Mouse (Mus musculus): Measurements from ENCODE around the gene Dnaaf1. TPM values are rescaled to one million over a fixed set of nuclear protein-coding genes. Genes with fewer than 3 reads are reported as not detected.

Gene Dnaaf1
- polyA plus RNA-seq, 1 experiment from 2014 or later = 0.19 TPM

GRCm38 (mm10) chr8:119637381-119637780 is 62.3 kb downstream of the Dnaaf1 start:
- Histone ChIP-seq H3K36me3 (ENCODE audit: control insufficient read depth, insufficient read depth, low read length) (no peaks in the 10 kb centered on the region), H3K27me3 (ENCODE audit: control insufficient read depth, insufficient read depth, low read length) (0 out of 2 replicates have a peak, but pooled peaks cover 4% of the 10 kb centered on the region), H3K9me3 (ENCODE audit: control insufficient read depth, low read depth, low read length) (no peaks in the 10 kb centered on the region), H3K4me1 (ENCODE audit: control insufficient read depth, insufficient read depth, low read length) (peaks cover 8% of the 10 kb centered on the region), H3K27ac (ENCODE audit: low read length) (no peak overlapping the region), H3K9ac (replicated peaks; ENCODE audit: low read depth, low read length) (no peak overlapping the region), H3K4me2 (replicated peaks; ENCODE audit: low read depth, low read length) (no peak overlapping the region), H3K4me3 (ENCODE audit: low read depth, low read length) (no peak overlapping the region)
- WGBS = 88% methylated on average over 4 of the region's 4 CpGs
- ATAC-seq (ENCODE audit: insufficient number of reproducible peaks, insufficient read depth, low FRiP score, low read depth) = no peak

DNA sequence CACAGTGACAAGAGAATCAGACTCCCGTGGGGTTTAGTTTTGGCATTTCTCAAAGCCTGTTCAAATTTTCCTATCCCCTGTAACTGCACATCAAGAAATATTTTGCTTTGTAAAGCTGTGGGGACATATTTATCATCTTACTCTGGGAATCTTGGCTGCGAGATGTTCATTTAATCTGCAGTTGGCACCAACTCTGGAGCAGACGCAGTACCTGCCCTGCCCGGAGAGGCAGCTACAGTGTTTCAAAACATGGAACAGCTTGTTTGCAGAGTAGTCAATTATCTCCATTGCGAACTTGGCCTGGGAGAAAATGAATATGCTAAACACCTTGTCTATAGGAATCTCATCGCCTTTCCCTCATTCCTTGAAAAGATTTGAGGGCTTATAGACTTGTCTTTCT is 63.2 kb downstream of the Dnaaf1 start:
- WGBS = 64% methylated on average over 6 of the region's 6 CpGs
- no peak for ATAC-seq (ENCODE audit: insufficient number of reproducible peaks, insufficient read depth, low FRiP score, low read depth)
- H3K27ac ChIP-seq (ENCODE audit: low read length) = no peak overlapping the region
- H3K27me3 ChIP-seq (ENCODE audit: control insufficient read depth, insufficient read depth, low read length) = 0 out of 2 replicates have a peak, but pooled peaks cover 4% of the 10 kb centered on the region
- H3K4me1 ChIP-seq (ENCODE audit: control insufficient read depth, insufficient read depth, low read length) = peaks cover 8% of the 10 kb centered on the region
- H3K4me2 ChIP-seq (replicated peaks; ENCODE audit: low read depth, low read length) = no peak overlapping the region
- H3K9me3 ChIP-seq (ENCODE audit: control insufficient read depth, low read depth, low read length) = no peaks in the 10 kb centered on the region
- H3K9ac ChIP-seq (replicated peaks; ENCODE audit: low read depth, low read length) = no peak overlapping the region
- H3K36me3 ChIP-seq (ENCODE audit: control insufficient read depth, insufficient read depth, low read length) = no peaks in the 10 kb centered on the region
- H3K4me3 ChIP-seq (ENCODE audit: low read depth, low read length) = no peak overlapping the region

- no peak overlapping the region for H3K4me3 ChIP-seq (ENCODE audit: low read depth, low read length)
- ATAC-seq (ENCODE audit: insufficient number of reproducible peaks, insufficient read depth, low FRiP score, low read depth) = no peak
- 66% methylated on average over 7 of the region's 7 CpGs for WGBS
- H3K27me3 ChIP-seq (ENCODE audit: control insufficient read depth, insufficient read depth, low read length) = no peaks in the 10 kb centered on the region
- H3K9me3 ChIP-seq (ENCODE audit: control insufficient read depth, low read depth, low read length) = no peaks in the 10 kb centered on the region
- H3K36me3 ChIP-seq (ENCODE audit: control insufficient read depth, insufficient read depth, low read length) = no peaks in the 10 kb centered on the region
- H3K27ac ChIP-seq (ENCODE audit: low read length) = no peak overlapping the region
- H3K4me1 ChIP-seq (ENCODE audit: control insufficient read depth, insufficient read depth, low read length) = peaks cover 8% of the 10 kb centered on the region
- no peak overlapping the region for H3K9ac ChIP-seq (replicated peaks; ENCODE audit: low read depth, low read length)
- H3K4me2 ChIP-seq (replicated peaks; ENCODE audit: low read depth, low read length) = no peak overlapping the region
Measured at GRCm38 (mm10) chr8:119639798-119640197, 64.8 kb downstream of the Dnaaf1 start.

DNA sequence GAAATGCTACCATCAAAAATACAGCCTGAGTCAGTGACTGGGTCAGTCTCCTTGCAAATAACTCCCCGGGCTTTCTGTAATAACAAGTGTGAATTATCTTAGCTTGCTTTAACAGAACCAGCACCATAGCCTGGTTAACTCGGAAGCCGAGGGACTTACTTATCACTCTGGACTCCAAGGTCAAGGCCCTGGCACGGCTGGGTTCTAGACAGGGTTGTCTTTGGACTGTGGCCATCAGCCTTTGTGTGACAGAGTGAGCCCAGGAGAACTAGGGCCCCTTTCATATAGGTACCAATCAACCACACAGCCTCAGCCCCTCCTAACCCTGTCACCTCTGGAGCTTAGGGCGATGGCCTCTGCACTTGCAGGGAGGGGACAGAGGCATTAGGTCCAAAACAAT is 66.0 kb downstream of the Dnaaf1 start:
- Histone ChIP-seq H3K4me3 (ENCODE audit: low read depth, low read length) (no peak overlapping the region), H3K27me3 (ENCODE audit: control insufficient read depth, insufficient read depth, low read length) (no peaks in the 10 kb centered on the region), H3K4me1 (ENCODE audit: control insufficient read depth, insufficient read depth, low read length) (no peaks in the 10 kb centered on the region; the same call in 1 of the 2 replicates), H3K36me3 (ENCODE audit: control insufficient read depth, insufficient read depth, low read length) (no peaks in the 10 kb centered on the region), H3K9ac (replicated peaks; ENCODE audit: low read depth, low read length) (no peak overlapping the region), H3K27ac (ENCODE audit: low read length) (no peak overlapping the region), H3K4me2 (replicated peaks; ENCODE audit: low read depth, low read length) (no peak overlapping the region), H3K9me3 (ENCODE audit: control insufficient read depth, low read depth, low read length) (no peaks in the 10 kb centered on the region)
- no peak for ATAC-seq (ENCODE audit: insufficient number of reproducible peaks, insufficient read depth, low FRiP score, low read depth)
- WGBS = 79% methylated on average over 5 of the region's 5 CpGs

DNA sequence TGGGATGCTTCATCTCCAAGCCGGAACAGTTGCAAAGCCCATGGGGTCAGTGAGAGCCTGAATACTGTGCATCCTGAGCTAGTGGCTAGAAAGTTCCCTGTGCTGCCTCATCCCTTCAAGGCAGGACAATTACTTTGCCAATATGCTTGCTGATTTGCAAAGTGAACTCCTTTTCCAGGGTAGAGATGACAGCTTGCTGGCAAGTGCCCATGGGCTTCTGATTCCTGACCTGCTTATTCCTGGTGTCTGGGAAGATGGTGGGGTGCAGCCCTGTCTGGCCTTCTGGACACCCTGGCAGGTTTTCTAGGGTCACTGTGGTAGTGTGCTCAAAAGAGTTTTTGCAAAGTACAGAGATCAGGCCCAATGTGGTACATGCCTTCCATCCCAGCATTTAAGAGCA is 67.9 kb downstream of the Dnaaf1 start:
- H3K4me2 ChIP-seq (replicated peaks; ENCODE audit: low read depth, low read length) = no peak overlapping the region
- no peaks in the 10 kb centered on the region for H3K4me1 ChIP-seq (ENCODE audit: control insufficient read depth, insufficient read depth, low read length)
- no peak for ATAC-seq (ENCODE audit: insufficient number of reproducible peaks, insufficient read depth, low FRiP score, low read depth)
- no peaks in the 10 kb centered on the region for H3K9me3 ChIP-seq (ENCODE audit: control insufficient read depth, low read depth, low read length)
- H3K9ac ChIP-seq (replicated peaks; ENCODE audit: low read depth, low read length) = no peak overlapping the region
- 93% methylated on average over 1 of the region's 1 CpGs for WGBS
- no peaks in the 10 kb centered on the region for H3K27me3 ChIP-seq (ENCODE audit: control insufficient read depth, insufficient read depth, low read length)
- no peaks in the 10 kb centered on the region for H3K36me3 ChIP-seq (ENCODE audit: control insufficient read depth, insufficient read depth, low read length)
- H3K4me3 ChIP-seq (ENCODE audit: low read depth, low read length) = no peak overlapping the region
- no peak overlapping the region for H3K27ac ChIP-seq (ENCODE audit: low read length)

DNA sequence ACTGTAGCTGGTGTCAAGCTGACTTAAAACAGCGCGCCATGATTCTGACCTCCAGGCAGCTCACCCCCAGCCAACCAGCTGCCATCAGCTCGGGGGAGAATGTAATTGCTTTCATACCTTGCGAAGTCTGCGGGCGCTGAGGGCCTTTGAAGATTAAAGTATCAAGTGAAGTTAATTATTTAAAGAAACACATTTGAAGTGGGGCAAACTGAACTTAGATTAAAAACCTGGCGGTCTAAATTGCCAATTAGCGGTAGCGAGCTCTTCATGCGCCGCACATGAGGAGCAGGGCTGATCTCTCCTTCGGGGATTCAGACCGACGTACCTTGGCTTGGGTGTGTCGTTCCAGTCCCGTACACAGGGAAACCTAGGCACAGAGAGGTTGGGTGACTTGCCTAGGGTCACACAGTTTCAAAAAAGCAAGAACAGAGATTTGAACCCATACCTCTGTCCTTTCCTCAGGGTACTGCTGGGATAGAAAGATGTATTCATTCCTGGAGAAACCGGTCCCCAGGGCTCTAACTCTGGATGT is 69.5 kb downstream of the Dnaaf1 start:
- Histone ChIP-seq H3K4me3 (ENCODE audit: low read depth, low read length) (no peak overlapping the region), H3K9ac (replicated peaks; ENCODE audit: low read depth, low read length) (no peak overlapping the region), H3K4me1 (ENCODE audit: control insufficient read depth, insufficient read depth, low read length) (no peaks in the 10 kb centered on the region), H3K36me3 (ENCODE audit: control insufficient read depth, insufficient read depth, low read length) (no peaks in the 10 kb centered on the region), H3K9me3 (ENCODE audit: control insufficient read depth, low read depth, low read length) (no peaks in the 10 kb centered on the region), H3K27me3 (ENCODE audit: control insufficient read depth, insufficient read depth, low read length) (no peaks in the 10 kb centered on the region), H3K27ac (ENCODE audit: low read length) (no peak overlapping the region), H3K4me2 (replicated peaks; ENCODE audit: low read depth, low read length) (no peak overlapping the region)
- no peak for ATAC-seq (ENCODE audit: insufficient number of reproducible peaks, insufficient read depth, low FRiP score, low read depth)
- WGBS = 86% methylated on average over 17 of the region's 17 CpGs

DNA sequence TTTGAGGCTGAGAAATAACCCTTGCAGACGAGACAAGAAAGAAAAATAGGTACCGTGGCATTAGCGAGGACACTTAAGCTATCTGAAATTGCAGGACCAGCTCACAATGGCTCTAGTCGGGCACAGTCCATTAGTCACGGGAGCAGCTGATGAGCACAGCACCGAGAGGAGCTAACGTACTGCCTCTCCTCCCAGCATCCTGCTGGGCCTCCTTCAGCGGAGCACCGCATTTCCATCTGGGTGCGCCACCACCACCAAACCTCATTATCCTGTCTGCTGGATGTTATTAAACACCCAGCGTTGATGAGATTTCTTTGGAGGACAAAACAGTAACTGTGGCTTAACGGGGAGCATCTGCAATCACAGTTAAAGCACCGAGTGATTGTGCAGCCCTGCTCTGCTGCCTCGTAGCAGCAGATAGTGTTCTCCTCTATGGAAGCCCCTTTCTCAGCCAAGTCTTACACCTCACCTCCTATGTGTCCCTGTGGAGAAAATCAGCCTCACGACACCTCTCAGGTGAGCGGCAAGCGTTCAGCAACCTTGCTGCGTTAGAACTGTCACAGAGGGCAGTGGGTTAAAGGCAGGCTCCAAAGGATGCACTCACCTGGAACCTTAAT is 70.1 kb downstream of the Dnaaf1 start:
- Histone ChIP-seq H3K4me1 (ENCODE audit: control insufficient read depth, insufficient read depth, low read length) (no peaks in the 10 kb centered on the region), H3K4me2 (replicated peaks; ENCODE audit: low read depth, low read length) (no peak overlapping the region), H3K36me3 (ENCODE audit: control insufficient read depth, insufficient read depth, low read length) (no peaks in the 10 kb centered on the region), H3K27me3 (ENCODE audit: control insufficient read depth, insufficient read depth, low read length) (no peaks in the 10 kb centered on the region), H3K27ac (ENCODE audit: low read length) (no peak overlapping the region), H3K4me3 (ENCODE audit: low read depth, low read length) (no peak overlapping the region), H3K9me3 (ENCODE audit: control insufficient read depth, low read depth, low read length) (no peaks in the 10 kb centered on the region), H3K9ac (replicated peaks; ENCODE audit: low read depth, low read length) (no peak overlapping the region)
- WGBS = 67% methylated on average over 18 of the region's 18 CpGs
- no peak for ATAC-seq (ENCODE audit: insufficient number of reproducible peaks, insufficient read depth, low FRiP score, low read depth)

DNA sequence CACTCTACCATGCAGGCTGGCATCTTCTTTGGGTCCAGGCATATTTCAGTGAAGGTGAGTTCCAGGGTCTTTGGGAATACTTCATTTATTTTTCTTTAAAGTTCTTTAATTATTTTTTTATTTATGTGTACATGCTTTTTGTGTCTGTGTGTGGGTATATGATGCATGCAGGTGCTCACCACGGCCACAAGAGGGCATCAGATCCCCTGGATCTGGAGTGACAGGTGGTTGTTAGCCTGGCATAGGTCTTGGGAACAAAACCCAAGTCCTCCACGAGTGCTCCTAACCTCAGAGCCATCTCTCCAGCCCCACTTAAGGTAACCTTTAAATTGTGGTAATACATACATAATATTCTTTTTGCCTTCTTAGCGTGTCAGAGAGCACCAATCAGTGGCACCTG is 71.2 kb downstream of the Dnaaf1 start:
- no peak overlapping the region for H3K4me2 ChIP-seq (replicated peaks; ENCODE audit: low read depth, low read length)
- 67% methylated on average over 3 of the region's 3 CpGs for WGBS
- no peaks in the 10 kb centered on the region for H3K36me3 ChIP-seq (ENCODE audit: control insufficient read depth, insufficient read depth, low read length)
- H3K27me3 ChIP-seq (ENCODE audit: control insufficient read depth, insufficient read depth, low read length) = no peaks in the 10 kb centered on the region
- no peaks in the 10 kb centered on the region for H3K9me3 ChIP-seq (ENCODE audit: control insufficient read depth, low read depth, low read length)
- no peak overlapping the region for H3K27ac ChIP-seq (ENCODE audit: low read length)
- no peak for ATAC-seq (ENCODE audit: insufficient number of reproducible peaks, insufficient read depth, low FRiP score, low read depth)
- 0 out of 2 replicates have a peak, but pooled peaks cover under 1% of the 10 kb centered on the region for H3K4me1 ChIP-seq (ENCODE audit: control insufficient read depth, insufficient read depth, low read length)
- H3K9ac ChIP-seq (replicated peaks; ENCODE audit: low read depth, low read length) = no peak overlapping the region
- H3K4me3 ChIP-seq (ENCODE audit: low read depth, low read length) = no peak overlapping the region

GRCm38 (mm10) chr8:119646846-119647245 is 71.8 kb downstream of the Dnaaf1 start:
- Histone ChIP-seq H3K27me3 (ENCODE audit: control insufficient read depth, insufficient read depth, low read length) (no peaks in the 10 kb centered on the region), H3K4me1 (ENCODE audit: control insufficient read depth, insufficient read depth, low read length) (0 out of 2 replicates have a peak, but pooled peaks cover 7% of the 10 kb centered on the region), H3K9me3 (ENCODE audit: control insufficient read depth, low read depth, low read length) (no peaks in the 10 kb centered on the region), H3K27ac (ENCODE audit: low read length) (no peak overlapping the region), H3K4me3 (ENCODE audit: low read depth, low read length) (no peak overlapping the region), H3K36me3 (ENCODE audit: control insufficient read depth, insufficient read depth, low read length) (no peaks in the 10 kb centered on the region), H3K4me2 (replicated peaks; ENCODE audit: low read depth, low read length) (no peak overlapping the region), H3K9ac (replicated peaks; ENCODE audit: low read depth, low read length) (no peak overlapping the region)
- ATAC-seq (ENCODE audit: insufficient number of reproducible peaks, insufficient read depth, low FRiP score, low read depth) = no peak
- 86% methylated on average over 7 of the region's 7 CpGs for WGBS

All from stomach, embryonic 14.5 days (tissue).